Mouse (Mus musculus) stomach, postnatal 0 days (tissue): ENCODE data around the gene Erg.

Experiments used
- CTCF ChIP-seq: IDR thresholded peaks from 2 replicates; pipeline ENCODE4 v1.5.1; 2016; ENCODE audit warnings: antibody characterized with exemption, low read depth, mild to moderate bottlenecking, moderate library complexity
- EP300 ChIP-seq: optimal IDR thresholded peaks from 2 replicates; pipeline ENCODE3; 2016; ENCODE audit warnings: antibody characterized with exemption

- TF ChIP-seq CTCF (peak; percentile 90), EP300 (no peak)
Measured at GRCm38 (mm10) chr16:95605304-95605703, 18.9 kb upstream of the Erg start.
